Mouse (Mus musculus) C2C12 (cell line): ENCODE results near the gene Abca8b.

ENCODE experiments used
- CTCF ChIP-seq: IDR thresholded peaks from one replicate; pipeline ENCODE4 v1.5.1; 2011; ENCODE audit not compliant: control insufficient read depth, insufficient read depth, insufficient read length
- USF1 ChIP-seq: IDR thresholded peaks from one replicate; pipeline ENCODE4 v1.6.1; 2011; ENCODE audit warnings: low read depth, mild to moderate bottlenecking, control low read depth, moderate library complexity

GRCm38 (mm10) chr11:109902616-109903598 lies 92.7 kb downstream of the Abca8b start:
- TF ChIP-seq CTCF = no peak
- no peak for TF ChIP-seq USF1
